Mouse (Mus musculus) forebrain, embryonic 12.5 days (tissue): Measurements from ENCODE around the gene Tmem192. TPM values are rescaled to one million over a fixed set of nuclear protein-coding genes. Genes with fewer than 3 reads are reported as not detected.
A peak's percentile ranks its signal among the peaks of the same experiment; 100 is the strongest.

Experiments used
- ATAC-seq: fragments of 200-750 bp; cut with Nextera tagmentation; 2 replicates; pipeline ENCODE4 v1.8.0; 2017; ENCODE audit warnings: moderate TSS enrichment; ENCODE audit not compliant: low FRiP score
- H3K27ac ChIP-seq: fragments of 300-500 bp; sonication (generic); 2 replicates; pipeline ENCODE4 v1.5.1; 2016; ENCODE audit warnings: mild to moderate bottlenecking
- H3K27me3 ChIP-seq: fragments of 300-500 bp; sonication (generic); 2 replicates; pipeline ENCODE4 v1.6.1; 2016; ENCODE audit warnings: mild to moderate bottlenecking
- H3K36me3 ChIP-seq: fragments of 300-500 bp; sonication (generic); replicated peaks from 2 replicates; pipeline ENCODE4 v1.6.1; 2016; ENCODE audit warnings: mild to moderate bottlenecking
- H3K4me1 ChIP-seq: fragments of 300-500 bp; sonication (generic); 2 replicates; pipeline ENCODE4 v1.6.1; 2016
- H3K4me2 ChIP-seq: fragments of 300-500 bp; sonication (generic); 2 replicates; pipeline ENCODE4 v1.6.1; 2016; ENCODE audit warnings: mild to moderate bottlenecking, moderate library complexity
- H3K4me3 ChIP-seq: fragments of 300-500 bp; sonication (generic); replicated peaks from 2 replicates; pipeline ENCODE4 v1.5.1; 2016; ENCODE audit warnings: mild to moderate bottlenecking
- H3K9ac ChIP-seq: fragments of 300-500 bp; sonication (generic); 2 replicates; pipeline ENCODE4 v1.6.1; 2016; ENCODE audit warnings: mild to moderate bottlenecking
- H3K9me3 ChIP-seq: fragments of 300-500 bp; sonication (generic); 2 replicates; pipeline ENCODE4 v1.6.1; 2016
- WGBS: fragments of 180-500 bp; shearing (Covaris S2); methylation state at CpG from one replicate; pipeline ENCODE4 v1.1.7; 2016; 5-methylcytosine and 5-hydroxymethylcytosine counted together
- polyA plus RNA-seq: library from polyadenylated mRNA; unstranded; fragments of >200 nt; fragmentation: Nextera tagmentation; extraction: Ambion mirVana; gene quantifications from 2 replicates; pipeline ENCODE4 v1.2.1, GENCODE M21; 2016

Tmem192 gene
- polyA plus RNA-seq, 1 experiment from 2014 or later = 14.6 TPM

GRCm38 (mm10) chr8:64934997-64935396, 12.0 kb upstream of the Tmem192 start:
- 75% methylated on average over 3 of the region's 3 CpGs for WGBS
- Histone ChIP-seq H3K4me2 (no peak overlapping the region), H3K9ac (no peak overlapping the region), H3K9me3 (no peaks in the 10 kb centered on the region), H3K4me1 (no peaks in the 10 kb centered on the region), H3K27ac (no peak overlapping the region), H3K27me3 (no peaks in the 10 kb centered on the region), H3K4me3 (no peak overlapping the region), H3K36me3 (no peaks in the 10 kb centered on the region)
- no peak for ATAC-seq

GRCm38 (mm10) chr8:64941019-64941418, 6.0 kb upstream of the Tmem192 start:
- H3K9me3 ChIP-seq = no peaks in the 10 kb centered on the region
- peaks cover 3% of the 10 kb centered on the region; the same call in 1 of the 2 replicates for H3K4me1 ChIP-seq
- H3K27me3 ChIP-seq = peaks cover 14% of the 10 kb centered on the region
- no peak overlapping the region for H3K9ac ChIP-seq
- 86% methylated on average over 8 of the region's 8 CpGs for WGBS
- no peak; the same call in 1 of the 2 replicates for ATAC-seq
- no peaks in the 10 kb centered on the region for H3K36me3 ChIP-seq
- no peak overlapping the region for H3K4me3 ChIP-seq
- H3K4me2 ChIP-seq = no peak overlapping the region
- no peak overlapping the region for H3K27ac ChIP-seq

GRCm38 (mm10) chr8:64941495-64941894, 5.5 kb upstream of the Tmem192 start:
- H3K4me3 ChIP-seq = no peak overlapping the region
- H3K9ac ChIP-seq = 0 out of 2 replicates have a peak overlapping the region, but pooled peaks have one; percentile 25
- H3K9me3 ChIP-seq = no peaks in the 10 kb centered on the region
- H3K4me1 ChIP-seq = peaks cover 3% of the 10 kb centered on the region; the same call in 1 of the 2 replicates
- H3K27ac ChIP-seq = no peak overlapping the region
- no peak overlapping the region for H3K4me2 ChIP-seq
- peaks cover 14% of the 10 kb centered on the region for H3K27me3 ChIP-seq
- 13% methylated on average over 9 of the region's 9 CpGs for WGBS
- no peaks in the 10 kb centered on the region for H3K36me3 ChIP-seq
- peak; percentile 62 for ATAC-seq

GRCm38 (mm10) chr8:64942946-64943345, 4.0 kb upstream of the Tmem192 start:
- ATAC-seq = no peak

GRCm38 (mm10) chr8:64944831-64945230, 2.2 kb upstream of the Tmem192 start:
- H3K36me3 ChIP-seq = no peaks in the 10 kb centered on the region
- no peak for ATAC-seq
- H3K4me3 ChIP-seq = no peak overlapping the region
- H3K27ac ChIP-seq = no peak overlapping the region
- peaks cover 14% of the 10 kb centered on the region for H3K27me3 ChIP-seq
- no peak overlapping the region for H3K4me2 ChIP-seq
- WGBS = 24% methylated on average over 5 of the region's 5 CpGs
- peaks cover 5% of the 10 kb centered on the region; the same call in 1 of the 2 replicates for H3K4me1 ChIP-seq
- no peak overlapping the region for H3K9ac ChIP-seq
- H3K9me3 ChIP-seq = no peaks in the 10 kb centered on the region

More at GRCm38 (mm10) chr8:64942946-64943345, 4.0 kb upstream of the Tmem192 start:
- WGBS = 35% methylated on average over 5 of the region's 5 CpGs
- Histone ChIP-seq H3K27me3 (peaks cover 14% of the 10 kb centered on the region), H3K36me3 (no peaks in the 10 kb centered on the region), H3K4me3 (no peak overlapping the region), H3K9me3 (no peaks in the 10 kb centered on the region), H3K27ac (no peak overlapping the region), H3K9ac (no peak overlapping the region), H3K4me1 (peaks cover 5% of the 10 kb centered on the region; the same call in 1 of the 2 replicates), H3K4me2 (no peak overlapping the region)

GRCm38 (mm10) chr8:64945606-64946005, 1.4 kb upstream of the Tmem192 start:
- Histone ChIP-seq H3K27ac (no peak overlapping the region), H3K4me2 (no peak overlapping the region), H3K4me3 (no peak overlapping the region), H3K36me3 (no peaks in the 10 kb centered on the region), H3K9me3 (no peaks in the 10 kb centered on the region), H3K27me3 (peaks cover 14% of the 10 kb centered on the region), H3K9ac (no peak overlapping the region), H3K4me1 (peaks cover 5% of the 10 kb centered on the region; the same call in 1 of the 2 replicates)
- ATAC-seq = no peak
- WGBS = 78% methylated on average over 7 of the region's 7 CpGs

GRCm38 (mm10) chr8:64946441-64946819, 555 bp upstream of the Tmem192 start:
- no peaks in the 10 kb centered on the region for H3K9me3 ChIP-seq
- ATAC-seq = no peak
- peaks cover 14% of the 10 kb centered on the region for H3K27me3 ChIP-seq
- H3K4me1 ChIP-seq = peaks cover 5% of the 10 kb centered on the region; the same call in 1 of the 2 replicates
- H3K27ac ChIP-seq = no peak overlapping the region
- H3K36me3 ChIP-seq = no peaks in the 10 kb centered on the region
- no peak overlapping the region for H3K4me3 ChIP-seq
- 59% methylated on average over 8 of the region's 8 CpGs for WGBS
- peak overlapping the region; percentile 68 for H3K4me2 ChIP-seq
- no peak overlapping the region for H3K9ac ChIP-seq

- peaks cover 7% of the 10 kb centered on the region for H3K27me3 ChIP-seq
Observed at GRCm38 (mm10) chr8:64947698-64948034, 681 bp downstream of the Tmem192 start.

GRCm38 (mm10) chr8:64948371-64948770, 1.4 kb downstream of the Tmem192 start:
- Histone ChIP-seq H3K4me2 (no peak overlapping the region), H3K27me3 (peaks cover 3% of the 10 kb centered on the region; the same call in 1 of the 2 replicates), H3K4me3 (no peak overlapping the region), H3K27ac (no peak overlapping the region), H3K9ac (no peak overlapping the region), H3K36me3 (no peaks in the 10 kb centered on the region), H3K4me1 (0 out of 2 replicates have a peak, but pooled peaks cover 2% of the 10 kb centered on the region), H3K9me3 (no peaks in the 10 kb centered on the region)
- 85% methylated on average over 1 of the region's 1 CpGs for WGBS
- no peak for ATAC-seq

More at GRCm38 (mm10) chr8:64947698-64948034, 681 bp downstream of the Tmem192 start:
- Histone ChIP-seq H3K27ac (peak overlapping the region; percentile 61), H3K36me3 (no peaks in the 10 kb centered on the region), H3K4me1 (0 out of 2 replicates have a peak, but pooled peaks cover 2% of the 10 kb centered on the region), H3K9ac (peak overlapping the region; percentile 56), H3K4me3 (peak overlapping the region; percentile 83), H3K4me2 (peak overlapping the region; percentile 68), H3K9me3 (no peaks in the 10 kb centered on the region)
- ATAC-seq = no peak
- WGBS = 11% methylated on average over 10 of the region's 10 CpGs

GRCm38 (mm10) chr8:64952101-64952500, 5.1 kb downstream of the Tmem192 start:
- Histone ChIP-seq H3K27me3 (no peaks in the 10 kb centered on the region), H3K36me3 (no peaks in the 10 kb centered on the region), H3K4me1 (0 out of 2 replicates have a peak, but pooled peaks cover 2% of the 10 kb centered on the region), H3K9me3 (no peaks in the 10 kb centered on the region), H3K27ac (no peak overlapping the region), H3K9ac (no peak overlapping the region), H3K4me3 (no peak overlapping the region), H3K4me2 (no peak overlapping the region)
- WGBS = 53% methylated on average over 6 of the region's 6 CpGs
- ATAC-seq = no peak

- no peak overlapping the region for H3K4me2 ChIP-seq
- no peak overlapping the region for H3K9ac ChIP-seq
- H3K36me3 ChIP-seq = peaks cover 9% of the 10 kb centered on the region
- H3K9me3 ChIP-seq = no peaks in the 10 kb centered on the region
- H3K4me1 ChIP-seq = no peaks in the 10 kb centered on the region
- 90% methylated on average over 9 of the region's 9 CpGs for WGBS
- ATAC-seq = no peak
- no peak overlapping the region for H3K27ac ChIP-seq
- no peaks in the 10 kb centered on the region for H3K27me3 ChIP-seq
- H3K4me3 ChIP-seq = no peak overlapping the region
Observed at GRCm38 (mm10) chr8:64959025-64959424, 12.0 kb downstream of the Tmem192 start.

GRCm38 (mm10) chr8:64962836-64963235, 15.9 kb downstream of the Tmem192 start:
- peaks cover 12% of the 10 kb centered on the region for H3K36me3 ChIP-seq
- no peak overlapping the region for H3K4me2 ChIP-seq
- no peak for ATAC-seq
- H3K9ac ChIP-seq = no peak overlapping the region
- no peaks in the 10 kb centered on the region for H3K9me3 ChIP-seq
- H3K4me1 ChIP-seq = no peaks in the 10 kb centered on the region
- H3K27me3 ChIP-seq = no peaks in the 10 kb centered on the region
- H3K4me3 ChIP-seq = no peak overlapping the region
- no peak overlapping the region for H3K27ac ChIP-seq

- Histone ChIP-seq H3K27ac (no peak overlapping the region), H3K9me3 (no peaks in the 10 kb centered on the region), H3K36me3 (no peaks in the 10 kb centered on the region), H3K4me2 (no peak overlapping the region), H3K4me3 (no peak overlapping the region), H3K4me1 (no peaks in the 10 kb centered on the region), H3K27me3 (no peaks in the 10 kb centered on the region), H3K9ac (no peak overlapping the region)
- ATAC-seq = no peak
- 75% methylated on average over 20 of the region's 20 CpGs for WGBS
Observed at GRCm38 (mm10) chr8:64983150-64983897, 36.3 kb downstream of the Tmem192 start.
